Mouse (Mus musculus) hindbrain, embryonic 13.5 days (tissue): ENCODE results near the gene Tmc1. TPM values are rescaled to one million over a fixed set of nuclear protein-coding genes. Genes with fewer than 3 reads are reported as not detected.
A peak's percentile ranks its signal among the peaks of the same experiment; 100 is the strongest.

Source experiments
- ATAC-seq: fragments of 200-750 bp; cut with Nextera tagmentation; 2 replicates; pipeline ENCODE4 v1.8.0; 2017; ENCODE audit warnings: moderate TSS enrichment; ENCODE audit not compliant: low FRiP score
- H3K27ac ChIP-seq: fragments of 300-500 bp; sonication (generic); 2 replicates; pipeline ENCODE4 v1.5.1; 2015; ENCODE audit warnings: inconsistent platforms, mild to moderate bottlenecking, moderate library complexity
- H3K27me3 ChIP-seq: fragments of 300-500 bp; sonication (generic); 2 replicates; pipeline ENCODE4 v1.6.1; 2015; ENCODE audit warnings: mild to moderate bottlenecking, inconsistent platforms
- H3K36me3 ChIP-seq: fragments of 300-500 bp; sonication (generic); 2 replicates; pipeline ENCODE4 v1.6.1; 2015; ENCODE audit warnings: mild to moderate bottlenecking, inconsistent platforms
- H3K4me1 ChIP-seq: fragments of 300-500 bp; sonication (generic); replicated peaks from 2 replicates; pipeline ENCODE4 v1.6.1; 2015; ENCODE audit warnings: inconsistent platforms
- H3K4me2 ChIP-seq: fragments of 300-500 bp; sonication (generic); 2 replicates; pipeline ENCODE4 v1.6.1; 2015; ENCODE audit warnings: inconsistent platforms, mild to moderate bottlenecking, moderate library complexity
- H3K4me3 ChIP-seq: fragments of 300-500 bp; sonication (generic); 2 replicates; pipeline ENCODE4 v1.5.1; 2015; ENCODE audit warnings: mild to moderate bottlenecking, inconsistent platforms
- H3K9ac ChIP-seq: fragments of 300-500 bp; sonication (generic); 2 replicates; pipeline ENCODE4 v1.6.1; 2015; ENCODE audit warnings: mild to moderate bottlenecking, inconsistent platforms
- H3K9me3 ChIP-seq: fragments of 300-500 bp; sonication (generic); 2 replicates; pipeline ENCODE4 v1.6.1; 2016; ENCODE audit warnings: inconsistent platforms
- WGBS: fragments of 180-500 bp; shearing (Covaris S2); methylation state at CpG from one replicate; pipeline ENCODE4 v1.1.7; 2015; 5-methylcytosine and 5-hydroxymethylcytosine counted together
- polyA plus RNA-seq: library from polyadenylated mRNA; unstranded; fragments of >200 nt; fragmentation: Nextera tagmentation; extraction: Ambion mirVana; gene quantifications from 2 replicates; pipeline ENCODE4 v1.2.1, GENCODE M21; 2015

Tmc1 gene
- polyA plus RNA-seq, 1 experiment from 2014 or later, result 0.06 TPM

- 86% methylated on average over 4 of the region's 4 CpGs for WGBS
Measured at GRCm38 (mm10) chr19:20875881-20876280, 78.1 kb downstream of the Tmc1 start.

GRCm38 (mm10) chr19:20861779-20862178 lies 92.2 kb downstream of the Tmc1 start:
- 87% methylated on average over 4 of the region's 4 CpGs for WGBS
- H3K36me3 ChIP-seq, result no peaks in the 10 kb centered on the region
- ATAC-seq, result no peak

More at GRCm38 (mm10) chr19:20875881-20876280, 78.1 kb downstream of the Tmc1 start:
- Histone ChIP-seq H3K4me1 (no peaks in the 10 kb centered on the region), H3K27ac (no peak overlapping the region), H3K4me3 (no peak overlapping the region), H3K4me2 (no peak overlapping the region), H3K9me3 (no peaks in the 10 kb centered on the region), H3K36me3 (no peaks in the 10 kb centered on the region), H3K27me3 (no peaks in the 10 kb centered on the region), H3K9ac (no peak overlapping the region)
- no peak for ATAC-seq

GRCm38 (mm10) chr19:20860270-20860669 lies 93.7 kb downstream of the Tmc1 start:
- H3K4me2 ChIP-seq, result no peak overlapping the region
- H3K9ac ChIP-seq, result no peak overlapping the region
- H3K4me1 ChIP-seq, result no peaks in the 10 kb centered on the region
- no peaks in the 10 kb centered on the region for H3K36me3 ChIP-seq
- 97% methylated on average over 1 of the region's 1 CpGs for WGBS
- H3K27me3 ChIP-seq, result no peaks in the 10 kb centered on the region
- ATAC-seq, result no peak
- H3K4me3 ChIP-seq, result no peak overlapping the region
- no peaks in the 10 kb centered on the region for H3K9me3 ChIP-seq
- no peak overlapping the region for H3K27ac ChIP-seq

More at GRCm38 (mm10) chr19:20861779-20862178, 92.2 kb downstream of the Tmc1 start:
- no peak overlapping the region for H3K4me3 ChIP-seq
- H3K9ac ChIP-seq, result no peak overlapping the region
- no peak overlapping the region for H3K27ac ChIP-seq
- no peaks in the 10 kb centered on the region for H3K27me3 ChIP-seq
- no peaks in the 10 kb centered on the region for H3K4me1 ChIP-seq
- H3K9me3 ChIP-seq, result no peaks in the 10 kb centered on the region
- H3K4me2 ChIP-seq, result no peak overlapping the region

GRCm38 (mm10) chr19:20857819-20858218 lies 96.2 kb downstream of the Tmc1 start:
- H3K9me3 ChIP-seq, result no peaks in the 10 kb centered on the region
- H3K36me3 ChIP-seq, result no peaks in the 10 kb centered on the region
- no peak overlapping the region for H3K4me2 ChIP-seq
- no peaks in the 10 kb centered on the region for H3K4me1 ChIP-seq
- H3K27me3 ChIP-seq, result no peaks in the 10 kb centered on the region
- no peak for ATAC-seq
- H3K27ac ChIP-seq, result no peak overlapping the region
- no peak overlapping the region for H3K4me3 ChIP-seq
- H3K9ac ChIP-seq, result no peak overlapping the region

- H3K27ac ChIP-seq, result no peak overlapping the region
- no peak overlapping the region for H3K4me3 ChIP-seq
- H3K4me1 ChIP-seq, result no peaks in the 10 kb centered on the region
- 69% methylated on average over 5 of the region's 5 CpGs for WGBS
- H3K27me3 ChIP-seq, result no peaks in the 10 kb centered on the region
- no peak for ATAC-seq
- no peak overlapping the region for H3K4me2 ChIP-seq
- no peaks in the 10 kb centered on the region for H3K36me3 ChIP-seq
- no peak overlapping the region for H3K9ac ChIP-seq
- no peaks in the 10 kb centered on the region for H3K9me3 ChIP-seq
Measured at GRCm38 (mm10) chr19:20848906-20849305, 105.1 kb downstream of the Tmc1 start.

GRCm38 (mm10) chr19:20847476-20848073 lies 106.4 kb downstream of the Tmc1 start:
- Histone ChIP-seq H3K27ac (no peak overlapping the region), H3K36me3 (no peaks in the 10 kb centered on the region), H3K27me3 (no peaks in the 10 kb centered on the region), H3K9me3 (no peaks in the 10 kb centered on the region), H3K4me2 (no peak overlapping the region), H3K9ac (no peak overlapping the region), H3K4me3 (no peak overlapping the region), H3K4me1 (no peaks in the 10 kb centered on the region)
- ATAC-seq, result no peak
- WGBS, result 87% methylated on average over 3 of the region's 3 CpGs

- Histone ChIP-seq H3K4me1 (0 out of 2 replicates have a peak, but pooled peaks cover 4% of the 10 kb centered on the region), H3K4me2 (no peak overlapping the region), H3K27ac (no peak overlapping the region), H3K9me3 (no peaks in the 10 kb centered on the region), H3K4me3 (no peak overlapping the region), H3K27me3 (no peaks in the 10 kb centered on the region), H3K9ac (no peak overlapping the region), H3K36me3 (no peaks in the 10 kb centered on the region)
- no peak for ATAC-seq
- WGBS, result 35% methylated on average over 2 of the region's 2 CpGs
Measured at GRCm38 (mm10) chr19:20837422-20837821, 116.6 kb downstream of the Tmc1 start.

- WGBS, result 59% methylated on average over 9 of the region's 9 CpGs
- no peaks in the 10 kb centered on the region for H3K36me3 ChIP-seq
- ATAC-seq, result no peak
- H3K9ac ChIP-seq, result no peak overlapping the region
- H3K27ac ChIP-seq, result no peak overlapping the region
- 0 out of 2 replicates have a peak, but pooled peaks cover 4% of the 10 kb centered on the region for H3K4me1 ChIP-seq
- no peak overlapping the region for H3K4me2 ChIP-seq
- H3K27me3 ChIP-seq, result no peaks in the 10 kb centered on the region
- H3K9me3 ChIP-seq, result no peaks in the 10 kb centered on the region
- H3K4me3 ChIP-seq, result no peak overlapping the region
Measured at GRCm38 (mm10) chr19:20836055-20836845, 117.8 kb downstream of the Tmc1 start.

- 24% methylated on average over 1 of the region's 1 CpGs for WGBS
- Histone ChIP-seq H3K4me2 (no peak overlapping the region), H3K9me3 (no peaks in the 10 kb centered on the region), H3K27ac (no peak overlapping the region), H3K4me3 (no peak overlapping the region), H3K9ac (no peak overlapping the region), H3K4me1 (0 out of 2 replicates have a peak, but pooled peaks cover 4% of the 10 kb centered on the region), H3K27me3 (no peaks in the 10 kb centered on the region), H3K36me3 (no peaks in the 10 kb centered on the region)
- no peak for ATAC-seq
Measured at GRCm38 (mm10) chr19:20834895-20835294, 119.1 kb downstream of the Tmc1 start.

GRCm38 (mm10) chr19:20799460-20799859 lies 154.5 kb downstream of the Tmc1 start:
- Histone ChIP-seq H3K4me2 (no peak overlapping the region), H3K9ac (no peak overlapping the region), H3K27me3 (no peaks in the 10 kb centered on the region), H3K4me3 (no peak overlapping the region), H3K36me3 (no peaks in the 10 kb centered on the region), H3K27ac (no peak overlapping the region), H3K9me3 (no peaks in the 10 kb centered on the region), H3K4me1 (0 out of 2 replicates have a peak, but pooled peaks cover 3% of the 10 kb centered on the region)
- no peak for ATAC-seq

GRCm38 (mm10) chr19:20797558-20798101 lies 156.4 kb downstream of the Tmc1 start:
- no peaks in the 10 kb centered on the region for H3K9me3 ChIP-seq
- no peak overlapping the region for H3K27ac ChIP-seq
- no peaks in the 10 kb centered on the region for H3K36me3 ChIP-seq
- no peak overlapping the region for H3K4me3 ChIP-seq
- H3K4me2 ChIP-seq, result no peak overlapping the region
- peak; percentile 77 for ATAC-seq
- WGBS, result 46% methylated on average over 6 of the region's 6 CpGs
- no peaks in the 10 kb centered on the region for H3K27me3 ChIP-seq
- H3K9ac ChIP-seq, result no peak overlapping the region
- 0 out of 2 replicates have a peak, but pooled peaks cover 3% of the 10 kb centered on the region for H3K4me1 ChIP-seq

- Histone ChIP-seq H3K27me3 (no peaks in the 10 kb centered on the region), H3K9me3 (no peaks in the 10 kb centered on the region), H3K4me3 (no peak overlapping the region), H3K27ac (no peak overlapping the region), H3K4me2 (no peak overlapping the region), H3K36me3 (no peaks in the 10 kb centered on the region), H3K4me1 (0 out of 2 replicates have a peak, but pooled peaks cover 3% of the 10 kb centered on the region), H3K9ac (no peak overlapping the region)
- WGBS, result 74% methylated on average over 4 of the region's 4 CpGs
- no peak for ATAC-seq
Measured at GRCm38 (mm10) chr19:20796001-20796400, 158.0 kb downstream of the Tmc1 start.
